Mouse (Mus musculus): ENCODE data around the gene Sox5.

DNA sequence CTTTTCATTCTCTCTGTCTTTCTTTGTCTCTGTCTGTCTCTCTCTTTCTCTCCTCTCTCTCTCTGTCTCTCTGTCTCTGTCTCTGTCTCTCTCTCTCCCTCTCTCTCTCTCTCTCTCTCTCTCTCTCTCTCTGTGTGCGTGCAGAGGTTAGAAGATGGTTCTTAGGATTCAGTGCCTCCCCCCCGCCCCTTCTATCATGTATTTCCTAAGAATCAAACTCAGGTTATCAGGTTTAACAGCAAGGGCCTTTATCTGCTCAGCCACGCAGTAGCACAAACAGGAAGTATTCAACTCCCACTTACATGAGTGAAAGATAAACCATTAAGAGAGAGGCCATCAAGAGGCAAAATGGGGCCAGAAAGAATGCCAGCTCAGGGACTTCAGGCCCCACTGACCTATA, 913.0 kb downstream of the Sox5 start:
- TF ChIP-seq USF1 (IDR thresholded peaks at IDR 0.05; ENCODE audit: low read depth, low read length), result no peak
- no peak for TF ChIP-seq POLR2A (IDR thresholded peaks at IDR 0.05; ENCODE audit: low read depth, low read length)
- no peak for TF ChIP-seq MAFK (IDR thresholded peaks at IDR 0.05; ENCODE audit: insufficient replicate concordance, low read length)
- TF ChIP-seq MAX (IDR thresholded peaks at IDR 0.05; ENCODE audit: low read length), result no peak
- TF ChIP-seq RAD21 (IDR thresholded peaks at IDR 0.05; ENCODE audit: low read depth, low read length), result no peak
- no peak for TF ChIP-seq KAT2A (IDR thresholded peaks at IDR 0.05; ENCODE audit: insufficient replicate concordance, low read length)
- no peak for TF ChIP-seq SMC3 (IDR thresholded peaks at IDR 0.05; ENCODE audit: low read depth, low read length)
- TF ChIP-seq ETS1 (conservative IDR thresholded peaks at IDR 0.05; ENCODE audit: low read depth, low read length), result no peak
- no peak for TF ChIP-seq BHLHE40 (IDR thresholded peaks at IDR 0.05; ENCODE audit: low read depth, low read length)

Measured in CH12.LX (cell line).